Mouse (Mus musculus): ENCODE data around the gene Rnf10. TPM values are rescaled to one million over a fixed set of nuclear protein-coding genes. Genes with fewer than 3 reads are reported as not detected.

Rnf10 gene
- polyA plus RNA-seq, 1 experiment from 2014 or later: 160 TPM

Other genes with a start within 250 kb of the Rnf10 start
- 39.0 and 41.9 TPM in 2 replicates for gene Gm10401, start 174.6 kb downstream of the Rnf10 start, polyA plus RNA-seq (2015; fragmentation: Nextera tagmentation; extraction: Ambion mirVana)
- gene Acads, start 153.6 kb downstream of the Rnf10 start, polyA plus RNA-seq (2015; fragmentation: Nextera tagmentation; extraction: Ambion mirVana): 21.0 and 25.1 TPM in 2 replicates
- gene Unc119b, start 137.9 kb downstream of the Rnf10 start, polyA plus RNA-seq (2015; fragmentation: Nextera tagmentation; extraction: Ambion mirVana): 37.4 and 43.4 TPM in 2 replicates
- gene Mlec, start 114.7 kb downstream of the Rnf10 start, polyA plus RNA-seq (2015; fragmentation: Nextera tagmentation; extraction: Ambion mirVana): 21.1 and 25.3 TPM in 2 replicates
- 2.0 and 2.7 TPM in 2 replicates for gene Cabp1, start 78.5 kb downstream of the Rnf10 start, polyA plus RNA-seq (2015; fragmentation: Nextera tagmentation; extraction: Ambion mirVana)
- gene Pop5, start 37.1 kb downstream of the Rnf10 start, polyA plus RNA-seq (2015; fragmentation: Nextera tagmentation; extraction: Ambion mirVana): 87.7 and 110 TPM in 2 replicates
- gene Coq5, start 6.8 kb upstream of the Rnf10 start, polyA plus RNA-seq (2015; fragmentation: Nextera tagmentation; extraction: Ambion mirVana): 51.8 and 56.8 TPM in 2 replicates
- 1,401 and 1,414 TPM in 2 replicates for gene Dynll1, start 28.1 kb upstream of the Rnf10 start, polyA plus RNA-seq (2015; fragmentation: Nextera tagmentation; extraction: Ambion mirVana)
- 193 and 203 TPM in 2 replicates for gene Srsf9, start 54.3 kb upstream of the Rnf10 start, polyA plus RNA-seq (2015; fragmentation: Nextera tagmentation; extraction: Ambion mirVana)
- gene Gatc, start 68.3 kb upstream of the Rnf10 start, polyA plus RNA-seq (2015; fragmentation: Nextera tagmentation; extraction: Ambion mirVana): 34.2 and 37.0 TPM in 2 replicates
- gene Triap1, start 68.3 kb upstream of the Rnf10 start, polyA plus RNA-seq (2015; fragmentation: Nextera tagmentation; extraction: Ambion mirVana): 54.2 and 56.7 TPM in 2 replicates
- 973 and 974 TPM in 2 replicates for gene Cox6a1, start 76.1 kb upstream of the Rnf10 start, polyA plus RNA-seq (2015; fragmentation: Nextera tagmentation; extraction: Ambion mirVana)
- gene Msi1, start 156.7 kb upstream of the Rnf10 start, polyA plus RNA-seq (2015; fragmentation: Nextera tagmentation; extraction: Ambion mirVana): 112 and 133 TPM in 2 replicates
- not detected in 2 replicates for gene Pla2g1b, start 193.4 kb upstream of the Rnf10 start, polyA plus RNA-seq (2015; fragmentation: Nextera tagmentation; extraction: Ambion mirVana)
- 26.1 and 28.7 TPM in 2 replicates for gene Sirt4, start 211.8 kb upstream of the Rnf10 start, polyA plus RNA-seq (2015; fragmentation: Nextera tagmentation; extraction: Ambion mirVana)
- gene Pxn, start 233.8 kb upstream of the Rnf10 start, polyA plus RNA-seq (2015; fragmentation: Nextera tagmentation; extraction: Ambion mirVana): 16.2 and 18.3 TPM in 2 replicates